Mouse (Mus musculus) limb, embryonic 13.5 days (tissue): Measurements from ENCODE around the gene Tmem202. TPM values are rescaled to one million over a fixed set of nuclear protein-coding genes. Genes with fewer than 3 reads are reported as not detected.

Source experiments
- ATAC-seq: fragments of 200-750 bp; cut with Nextera tagmentation; 2 replicates; pipeline ENCODE4 v1.8.0; 2017; ENCODE audit warnings: low read depth, moderate number of reproducible peaks, moderate TSS enrichment; ENCODE audit not compliant: low FRiP score
- H3K27ac ChIP-seq: fragments of 300-500 bp; sonication (generic); 2 replicates; pipeline ENCODE4 v1.5.1; 2015; ENCODE audit warnings: inconsistent platforms, mild to moderate bottlenecking, moderate library complexity
- H3K27me3 ChIP-seq: fragments of 300-500 bp; sonication (generic); 2 replicates; pipeline ENCODE4 v1.6.1; 2015; ENCODE audit warnings: mild to moderate bottlenecking, inconsistent platforms
- H3K36me3 ChIP-seq: fragments of 300-500 bp; sonication (generic); 2 replicates; pipeline ENCODE4 v1.6.1; 2015; ENCODE audit warnings: inconsistent platforms, mild to moderate bottlenecking, moderate library complexity
- H3K4me1 ChIP-seq: fragments of 300-500 bp; sonication (generic); 2 replicates; pipeline ENCODE4 v1.6.1; 2015; ENCODE audit warnings: inconsistent platforms
- H3K4me2 ChIP-seq: fragments of 300-500 bp; sonication (generic); replicated peaks from 2 replicates; pipeline ENCODE4 v1.6.1; 2015; ENCODE audit warnings: inconsistent platforms, mild to moderate bottlenecking, moderate library complexity
- H3K4me3 ChIP-seq: fragments of 300-500 bp; sonication (generic); 2 replicates; pipeline ENCODE4 v1.5.1; 2015; ENCODE audit warnings: moderate library complexity, mild to moderate bottlenecking, inconsistent platforms
- H3K9ac ChIP-seq: fragments of 300-500 bp; sonication (generic); 2 replicates; pipeline ENCODE4 v1.6.1; 2015; ENCODE audit warnings: mild to moderate bottlenecking, inconsistent platforms
- H3K9me3 ChIP-seq: fragments of 300-500 bp; sonication (generic); 2 replicates; pipeline ENCODE4 v1.6.1; 2016; ENCODE audit warnings: inconsistent platforms
- whole genome bisulfite sequencing: fragments of 180-500 bp; shearing (Covaris S2); methylation state at CpG from one replicate; pipeline ENCODE4 v1.1.7; 2015; 5-methylcytosine and 5-hydroxymethylcytosine counted together
- polyA plus RNA-seq: library from polyadenylated mRNA; unstranded; fragments of >200 nt; fragmentation: Nextera tagmentation; extraction: Ambion mirVana; gene quantifications from 2 replicates; pipeline ENCODE4 v1.2.1, GENCODE M21; 2015

Gene Tmem202
- polyA plus RNA-seq = 0.18 and 0.29 TPM in 2 replicates

GRCm38 (mm10) chr9:59539441-59540137, at the start of gene Tmem202, which contains the start of gene Hexa:
Gene Tmem202, minus strand, starts transcription at chr9:59539847.
Gene Hexa, plus strand, starts transcription at chr9:59539540.
- no peaks in the 10 kb centered on the region for H3K27me3 ChIP-seq

GRCm38 (mm10) chr9:59588710-59589671, 49.3 kb upstream of the Tmem202 start:
- Histone ChIP-seq H3K27ac (no peak overlapping the region), H3K4me1 (no peaks in the 10 kb centered on the region), H3K4me3 (no peak overlapping the region), H3K9ac (no peak overlapping the region), H3K4me2 (no peak overlapping the region), H3K9me3 (no peaks in the 10 kb centered on the region), H3K36me3 (no peaks in the 10 kb centered on the region), H3K27me3 (peaks cover 20% of the 10 kb centered on the region)
- 40% methylated on average over 12 of the region's 12 CpGs for WGBS
- no peak for ATAC-seq

More at GRCm38 (mm10) chr9:59539441-59540137, at the start of gene Tmem202, which contains the start of gene Hexa:
- peak; percentile 95 for ATAC-seq
- H3K27ac ChIP-seq = no peak within 1 kb of the TSS
- no peaks in the 10 kb centered on the region for H3K9me3 ChIP-seq
- peaks cover 19% of the 10 kb centered on the region for H3K4me1 ChIP-seq
- H3K9ac ChIP-seq = peak within 1 kb of the TSS; percentile 83
- H3K36me3 ChIP-seq = no peaks in the 10 kb centered on the region
- WGBS = 2% methylated on average over 55 of the region's 55 CpGs
- peak within 1 kb of the TSS; percentile 74 for H3K4me3 ChIP-seq
- peak within 1 kb of the TSS; percentile 85 for H3K4me2 ChIP-seq

- Histone ChIP-seq H3K27me3 (peaks cover 24% of the 10 kb centered on the region), H3K4me3 (no peak overlapping the region), H3K4me2 (no peak overlapping the region), H3K9ac (no peak overlapping the region), H3K9me3 (no peaks in the 10 kb centered on the region), H3K4me1 (no peaks in the 10 kb centered on the region), H3K36me3 (no peaks in the 10 kb centered on the region), H3K27ac (no peak overlapping the region)
- no peak for ATAC-seq
- WGBS = 72% methylated on average over 5 of the region's 5 CpGs
Observed at GRCm38 (mm10) chr9:59588252-59588651, 48.6 kb upstream of the Tmem202 start.

GRCm38 (mm10) chr9:59584871-59585308, 45.2 kb upstream of the Tmem202 start:
- H3K4me1 ChIP-seq = no peaks in the 10 kb centered on the region
- WGBS = 5% methylated on average over 13 of the region's 13 CpGs

GRCm38 (mm10) chr9:59578505-59578867, 38.8 kb upstream of the Tmem202 start:
- ATAC-seq = no peak
- H3K27me3 ChIP-seq = peaks cover 50% of the 10 kb centered on the region

More at GRCm38 (mm10) chr9:59584871-59585308, 45.2 kb upstream of the Tmem202 start:
- Histone ChIP-seq H3K27me3 (peaks cover 29% of the 10 kb centered on the region), H3K36me3 (no peaks in the 10 kb centered on the region), H3K4me2 (peak overlapping the region; percentile 64), H3K9ac (peak overlapping the region; percentile 59), H3K9me3 (no peaks in the 10 kb centered on the region), H3K4me3 (peak overlapping the region; percentile 39), H3K27ac (no peak overlapping the region)
- peak; percentile 82; the same call in 1 of the 2 replicates for ATAC-seq

GRCm38 (mm10) chr9:59577844-59578504, 38.3 kb upstream of the Tmem202 start, which contains the start of gene Celf6:
Gene Celf6, plus strand, starts transcription at chr9:59577917.
- peaks cover 11% of the 10 kb centered on the region for H3K4me1 ChIP-seq
- WGBS = under 1% methylated on average over 60 of the region's 61 CpGs
- H3K27ac ChIP-seq = no peak within 1 kb of the TSS
- peak within 1 kb of the TSS; percentile 69 for H3K4me2 ChIP-seq
- peak within 1 kb of the TSS; percentile 47 for H3K4me3 ChIP-seq
- H3K9me3 ChIP-seq = no peaks in the 10 kb centered on the region
- peaks cover 48% of the 10 kb centered on the region for H3K27me3 ChIP-seq
- no peak within 1 kb of the TSS for H3K9ac ChIP-seq
- H3K36me3 ChIP-seq = no peaks in the 10 kb centered on the region
- ATAC-seq = peak; percentile 97

More at GRCm38 (mm10) chr9:59578505-59578867, 38.8 kb upstream of the Tmem202 start:
- H3K4me3 ChIP-seq = peak overlapping the region; percentile 47
- peaks cover 11% of the 10 kb centered on the region for H3K4me1 ChIP-seq
- H3K36me3 ChIP-seq = no peaks in the 10 kb centered on the region
- H3K9ac ChIP-seq = no peak overlapping the region
- H3K27ac ChIP-seq = no peak overlapping the region
- peak overlapping the region; percentile 69 for H3K4me2 ChIP-seq
- H3K9me3 ChIP-seq = no peaks in the 10 kb centered on the region
- under 1% methylated on average over 20 of the region's 20 CpGs for WGBS

GRCm38 (mm10) chr9:59577401-59577800, 37.8 kb upstream of the Tmem202 start:
- H3K27me3 ChIP-seq = peaks cover 48% of the 10 kb centered on the region
- no peak for ATAC-seq
- WGBS = 14% methylated on average over 13 of the region's 13 CpGs

GRCm38 (mm10) chr9:59571852-59572251, 32.2 kb upstream of the Tmem202 start:
- no peak overlapping the region for H3K4me2 ChIP-seq
- no peak overlapping the region for H3K9ac ChIP-seq
- no peaks in the 10 kb centered on the region for H3K9me3 ChIP-seq
- no peak overlapping the region for H3K27ac ChIP-seq
- no peaks in the 10 kb centered on the region for H3K4me1 ChIP-seq
- no peaks in the 10 kb centered on the region for H3K36me3 ChIP-seq
- no peak overlapping the region for H3K4me3 ChIP-seq
- peaks cover 12% of the 10 kb centered on the region for H3K27me3 ChIP-seq
- ATAC-seq = no peak
- 79% methylated on average over 2 of the region's 2 CpGs for WGBS

More at GRCm38 (mm10) chr9:59577401-59577800, 37.8 kb upstream of the Tmem202 start:
- peak overlapping the region; percentile 69 for H3K4me2 ChIP-seq
- H3K36me3 ChIP-seq = no peaks in the 10 kb centered on the region
- no peak overlapping the region for H3K9ac ChIP-seq
- H3K27ac ChIP-seq = no peak overlapping the region
- peak overlapping the region; percentile 47 for H3K4me3 ChIP-seq
- H3K9me3 ChIP-seq = no peaks in the 10 kb centered on the region
- peaks cover 11% of the 10 kb centered on the region for H3K4me1 ChIP-seq

GRCm38 (mm10) chr9:59567111-59567510, 27.5 kb upstream of the Tmem202 start:
- no peak overlapping the region for H3K27ac ChIP-seq
- no peak overlapping the region for H3K4me2 ChIP-seq
- H3K9ac ChIP-seq = no peak overlapping the region
- H3K36me3 ChIP-seq = peaks cover 30% of the 10 kb centered on the region
- no peaks in the 10 kb centered on the region for H3K27me3 ChIP-seq
- 33% methylated on average over 6 of the region's 6 CpGs for WGBS
- H3K4me1 ChIP-seq = no peaks in the 10 kb centered on the region
- no peaks in the 10 kb centered on the region for H3K9me3 ChIP-seq
- no peak overlapping the region for H3K4me3 ChIP-seq
- no peak for ATAC-seq

- Histone ChIP-seq H3K9me3 (no peaks in the 10 kb centered on the region), H3K27ac (no peak overlapping the region), H3K4me2 (no peak overlapping the region), H3K4me3 (no peak overlapping the region), H3K4me1 (no peaks in the 10 kb centered on the region), H3K9ac (no peak overlapping the region), H3K36me3 (peaks cover 45% of the 10 kb centered on the region), H3K27me3 (no peaks in the 10 kb centered on the region)
- no peak for ATAC-seq
- WGBS = 24% methylated on average over 4 of the region's 4 CpGs
Observed at GRCm38 (mm10) chr9:59565600-59565999, 26.0 kb upstream of the Tmem202 start.

- no peak for ATAC-seq
- H3K36me3 ChIP-seq = peaks cover 53% of the 10 kb centered on the region
- no peak overlapping the region for H3K4me3 ChIP-seq
- H3K9me3 ChIP-seq = no peaks in the 10 kb centered on the region
- H3K9ac ChIP-seq = no peak overlapping the region
- H3K4me1 ChIP-seq = no peaks in the 10 kb centered on the region
- H3K27ac ChIP-seq = no peak overlapping the region
- WGBS = 86% methylated on average over 4 of the region's 4 CpGs
- H3K27me3 ChIP-seq = no peaks in the 10 kb centered on the region
- no peak overlapping the region for H3K4me2 ChIP-seq
Observed at GRCm38 (mm10) chr9:59553719-59554118, 14.1 kb upstream of the Tmem202 start.
